Mouse (Mus musculus) bone marrow macrophage, adult 2 months (primary cell): Measurements from ENCODE around the gene Ube2k.

Experiments
- CTCF ChIP-seq: IDR thresholded peaks from 2 replicates; pipeline ENCODE4 v1.5.1; 2012; ENCODE audit warnings: low read depth, mild to moderate bottlenecking, low read length, moderate library complexity
- POLR2A ChIP-seq: IDR thresholded peaks from 2 replicates; pipeline ENCODE4 v1.6.1; 2012; ENCODE audit warnings: mild to moderate bottlenecking, low read depth, low read length, borderline replicate concordance

DNA sequence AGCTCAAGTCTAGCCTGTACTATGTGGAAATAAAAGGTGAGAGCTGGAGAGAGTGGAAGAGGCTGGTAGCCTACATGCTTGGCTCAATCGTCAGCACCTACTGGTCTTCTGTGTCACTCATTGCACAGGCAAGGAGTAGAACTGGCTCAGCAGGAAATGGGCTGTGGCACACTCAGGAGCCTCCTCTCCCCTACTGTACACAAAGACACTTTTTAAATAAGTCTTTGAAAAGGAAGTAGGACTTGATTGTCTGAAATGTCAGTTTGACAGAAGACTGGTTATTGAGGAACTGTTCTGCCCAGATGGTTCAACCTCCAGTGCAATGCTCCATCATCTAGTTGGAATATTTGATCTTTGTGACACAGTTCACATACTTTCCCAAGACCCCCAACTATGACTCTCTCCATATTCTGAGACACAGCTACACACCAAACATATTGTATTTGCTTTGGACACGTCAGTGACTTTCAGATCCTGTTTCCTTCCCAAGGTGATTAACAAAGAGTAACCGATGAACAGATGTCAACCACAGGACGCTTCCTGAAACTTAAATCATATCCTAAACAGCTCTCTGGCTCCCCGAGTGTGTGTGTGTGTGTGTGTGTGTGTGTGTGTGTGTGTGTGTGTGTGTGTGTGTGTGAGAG, 22.3 kb upstream of the Ube2k start:
- no peak for TF ChIP-seq CTCF
- no peak for TF ChIP-seq POLR2A
